Mouse (Mus musculus) MEL (cell line): ENCODE measurements around the gene Lhfpl2.

Source experiments
- BHLHE40 ChIP-seq: IDR thresholded peaks from 2 replicates; pipeline ENCODE4 v1.6.1; 2012; ENCODE audit warnings: low read depth, mild to moderate bottlenecking, inconsistent platforms, low read length, improper control_type of control experiment, borderline replicate concordance
- CTCF ChIP-seq, 3 experiments: IDR thresholded peaks in 2 of 3; conservative IDR thresholded peaks in 1 of 3; 2 replicates each; pipeline ENCODE4 v1.5.1; 2011 to 2012; ENCODE audit warnings: low read length in 3 of 3, low read depth in 2 of 3, mild to moderate bottlenecking in 2 of 3, improper control_type of control experiment in 1 of 3, inconsistent platforms in 1 of 3, mixed read lengths in 1 of 3, moderate library complexity in 1 of 3; ENCODE audit not compliant: control insufficient read depth in 1 of 3, insufficient read depth in 1 of 3, poor library complexity in 1 of 3, severe bottlenecking in 1 of 3
- E2F4 ChIP-seq: IDR thresholded peaks from 2 replicates; pipeline ENCODE4 v1.6.1; 2011; ENCODE audit warnings: low read depth, low read length, improper control_type of control experiment, borderline replicate concordance
- EP300 ChIP-seq, 2 experiments: IDR thresholded peaks; 2 replicates each; pipeline ENCODE4 v1.6.1; 2011; ENCODE audit warnings: improper control_type of control experiment in 2 of 2, low read length in 2 of 2, low read depth in 1 of 2, mild to moderate bottlenecking in 1 of 2
- HCFC1 ChIP-seq: IDR thresholded peaks from 2 replicates; pipeline ENCODE4 v1.6.1; 2012; ENCODE audit warnings: low read depth, mild to moderate bottlenecking, inconsistent platforms, low read length, improper control_type of control experiment, moderate library complexity
- MAX ChIP-seq: IDR thresholded peaks from 2 replicates; pipeline ENCODE4 v1.6.1; 2011; ENCODE audit warnings: low read length, improper control_type of control experiment
- MXI1 ChIP-seq: IDR thresholded peaks from 2 replicates; pipeline ENCODE4 v1.6.1; 2011; ENCODE audit warnings: mild to moderate bottlenecking, low read depth, low read length, improper control_type of control experiment
- NRF1 ChIP-seq: IDR thresholded peaks from 2 replicates; pipeline ENCODE4 v1.6.1; 2014; ENCODE audit warnings: low read depth, mild to moderate bottlenecking, inconsistent platforms, low read length, improper control_type of control experiment, moderate library complexity; ENCODE audit not compliant: poor library complexity, insufficient read depth, severe bottlenecking
- POLR2A ChIP-seq, 2 experiments: IDR thresholded peaks; 2 replicates each; pipeline ENCODE4 v1.6.1; 2011 to 2012; ENCODE audit warnings: low read length in 2 of 2, mild to moderate bottlenecking in 2 of 2, control low read depth in 1 of 2, improper control_type of control experiment in 1 of 2, low read depth in 1 of 2, moderate library complexity in 1 of 2; ENCODE audit not compliant: control insufficient read depth in 1 of 2, insufficient read depth in 1 of 2, poor library complexity in 1 of 2
- RAD21 ChIP-seq: IDR thresholded peaks from 2 replicates; pipeline ENCODE4 v1.6.1; 2011; ENCODE audit warnings: mild to moderate bottlenecking, low read depth, low read length, improper control_type of control experiment
- UBTF ChIP-seq: IDR thresholded peaks from 2 replicates; pipeline ENCODE4 v1.6.1; 2012; ENCODE audit warnings: low read depth, mild to moderate bottlenecking, inconsistent platforms, low read length, improper control_type of control experiment, moderate library complexity, borderline replicate concordance; ENCODE audit not compliant: insufficient read depth
- USF2 ChIP-seq, 2 experiments: IDR thresholded peaks; 2 replicates each; pipeline ENCODE4 v1.6.1; 2011 to 2012; ENCODE audit warnings: improper control_type of control experiment in 2 of 2, low read length in 2 of 2, borderline replicate concordance in 1 of 2, inconsistent platforms in 1 of 2, low read depth in 1 of 2, mild to moderate bottlenecking in 1 of 2; ENCODE audit not compliant: insufficient read depth in 1 of 2
- ZC3H11A ChIP-seq: IDR thresholded peaks from 2 replicates; pipeline ENCODE4 v1.6.1; 2012; ENCODE audit warnings: low read depth, mild to moderate bottlenecking, inconsistent platforms, low read length, improper control_type of control experiment

DNA sequence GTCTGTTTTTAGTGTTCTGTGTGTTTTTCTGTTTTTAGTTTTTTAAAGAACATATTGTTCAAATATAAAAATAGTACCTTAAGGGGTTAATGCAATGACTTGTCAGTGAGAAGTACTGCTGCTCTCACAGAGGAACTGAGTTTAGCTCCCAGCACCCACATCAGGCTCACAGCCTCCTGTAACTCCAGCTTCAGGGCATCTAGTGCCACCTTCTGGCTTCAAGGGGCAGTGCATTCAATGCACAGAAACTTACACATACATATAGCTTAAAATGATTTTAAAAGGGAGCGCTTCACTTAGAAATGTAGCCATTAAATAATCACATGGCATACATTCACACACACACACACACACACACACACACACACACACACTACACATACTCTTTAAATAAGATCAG is 60.5 kb downstream of the Lhfpl2 start:
- peak; percentile 34 to 53 (median 52); a peak in 5 of 6 replicates for TF ChIP-seq CTCF (IDR thresholded peaks at IDR 0.05 in 2 of 3, conservative IDR thresholded peaks at IDR 0.05 in 1 of 3; ENCODE audit: control insufficient read depth in 1 of 3, insufficient read depth in 1 of 3, low read depth in 2 of 3, low read length in 3 of 3, poor library complexity in 1 of 3, severe bottlenecking in 1 of 3)
- TF ChIP-seq EP300 (IDR thresholded peaks at IDR 0.05; ENCODE audit: low read depth in 1 of 2, low read length in 2 of 2): no peak
- no peak for TF ChIP-seq POLR2A (IDR thresholded peaks at IDR 0.05; ENCODE audit: control insufficient read depth in 1 of 2, insufficient read depth in 1 of 2, low read depth in 1 of 2, low read length in 2 of 2, poor library complexity in 1 of 2)
- TF ChIP-seq HCFC1: no peak
- no peak for TF ChIP-seq NRF1
- TF ChIP-seq E2F4: no peak
- TF ChIP-seq RAD21: peak; percentile 53
- TF ChIP-seq MAX: no peak
- TF ChIP-seq MXI1: no peak
- TF ChIP-seq USF2 (IDR thresholded peaks at IDR 0.05; ENCODE audit: borderline replicate concordance in 1 of 2, insufficient read depth in 1 of 2, low read depth in 1 of 2, low read length in 2 of 2): no peak
- TF ChIP-seq UBTF: no peak
- TF ChIP-seq ZC3H11A: no peak
- TF ChIP-seq BHLHE40: no peak
